Mouse (Mus musculus): ENCODE data around the gene Tmc3.

The Tmc3 gene

GRCm38 (mm10) chr7:83667936-83668645 is 83.4 kb downstream of the Tmc3 start:
- no peak for DNase-seq (ENCODE audit: extremely low spot score, low spot score)

GRCm38 (mm10) chr7:83668724-83669123 is 84.0 kb downstream of the Tmc3 start:
- peak; percentile 35 for DNase-seq (ENCODE audit: extremely low spot score, low spot score)

GRCm38 (mm10) chr7:83671573-83671972 is 86.8 kb downstream of the Tmc3 start:
- DNase-seq (ENCODE audit: extremely low spot score, low spot score), result no peak
